Mouse (Mus musculus) cerebral cortex, adult 2 months (tissue): ENCODE measurements around the gene Cd209c.

Experiments
- WGBS: fragments of 180-500 bp; shearing (Covaris S2); methylation state at CpG from one replicate; pipeline ENCODE4 v1.1.7; 2018; 5-methylcytosine and 5-hydroxymethylcytosine counted together

Cd209c gene

GRCm38 (mm10) chr8:3954646-3955045, at the start of gene Cd209c:
TSS of gene Cd209c (minus strand) at chr8:3954746.
- WGBS, result 72% methylated on average over 1 of the region's 1 CpGs

GRCm38 (mm10) chr8:3994219-3994618, 39.7 kb upstream of the Cd209c start:
- WGBS, result 41% methylated on average over 42 of the region's 42 CpGs

- WGBS, result 85% methylated on average over 1 of the region's 1 CpGs
These were observed 1.5 kb upstream of the Cd209c start for GRCm38 (mm10) chr8:3956037-3956436.

GRCm38 (mm10) chr8:3940023-3940422, 14.5 kb downstream of the Cd209c start:
- WGBS, result 90% methylated on average over 3 of the region's 3 CpGs

GRCm38 (mm10) chr8:3926744-3927143, 27.8 kb downstream of the Cd209c start, which contains the start of gene Cd209b:
TSS of gene Cd209b (minus strand) at chr8:3926844.
- 94% methylated on average over 3 of the region's 3 CpGs for WGBS
